Comparison of ENCODE assay signal across 28 mouse cellular contexts in the genomic region with DNA sequence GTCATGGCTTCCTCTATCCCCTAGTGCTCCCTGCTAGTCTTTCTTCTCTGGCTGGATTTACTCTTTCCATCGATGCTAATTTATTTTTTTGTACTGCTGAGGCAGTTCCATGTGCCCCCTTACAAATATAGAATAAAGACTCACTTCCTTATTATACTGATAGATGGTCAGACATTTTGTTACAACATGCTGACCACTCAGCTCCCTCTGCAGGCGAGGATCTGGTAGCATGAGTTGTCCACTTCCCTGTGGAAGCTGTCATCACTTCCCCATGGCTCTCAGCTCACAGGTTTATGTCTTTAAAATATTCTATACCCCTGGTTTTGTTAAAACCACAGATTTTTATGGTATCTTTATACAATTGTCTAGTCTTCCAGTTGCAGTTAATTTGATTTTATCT. TPM values are rescaled to one million over a fixed set of nuclear protein-coding genes. Genes with fewer than 3 reads are reported as not detected.
A peak's percentile ranks its signal among the peaks of the same experiment; 100 is the strongest.
DNase-seq lines count a peak whose midpoint lies in the region; ATAC-seq and TF ChIP-seq lines count a peak whose summit lies in the region.
"Had no signal": no experiment of that assay in that cellular context is flagged by ENCODE, and none has a peak within 500 bp of the region (broad histone marks: within the 10 kb centered on the region; RNA-seq: fewer than 3 reads in every experiment).

No protein-coding gene starts in this region.

- intact Hi-C loops in left cerebral cortex, postnatal 36 days (cut with DNase I): no loop called here
- intact Hi-C loops in heart, postnatal 14 days (cut with DNase I): no loop called here

- WGBS in kidney, adult 2 months: 70% methylated on average over 2 of the region's 2 CpGs
- WGBS in liver, postnatal 0 days (ENCODE audit: insufficient replicate concordance): 54% methylated on average over 2 of the region's 2 CpGs

- TF ChIP-seq CTCF in kidney, adult 2 months (conservative IDR thresholded peaks at IDR 0.05; ENCODE audit: insufficient read depth, insufficient read length, low read depth, low read length): peak; percentile 51
- peak; percentile 60 for TF ChIP-seq CTCF in liver, postnatal 0 days (IDR thresholded peaks at IDR 0.05; ENCODE audit: low read depth)

- TF ChIP-seq EP300 in liver, postnatal 0 days (IDR thresholded peaks at IDR 0.05; ENCODE audit: low read depth): no peak

- H3K9ac ChIP-seq in liver, postnatal 0 days (replicated peaks): no peak overlapping the region
- H3K9ac ChIP-seq: forebrain, postnatal 0 days; hindbrain, embryonic 12.5 days; limb, embryonic 13.5 days; midbrain, embryonic 13.5 days had no signal

- H3K4me2 ChIP-seq in liver, postnatal 0 days (ENCODE audit: low read depth, low read length): no peak overlapping the region
- H3K4me2 ChIP-seq: hindbrain, embryonic 12.5 days; limb, embryonic 13.5 days; midbrain, embryonic 13.5 days had no signal

- DNase-seq in kidney, adult 2 months: peak; percentile 4
- no peak for DNase-seq in kidney, postnatal 4 days
- DNase-seq in 416B (ENCODE audit: low read depth) (peak; percentile 74), NIH3T3 (ENCODE audit: low read depth) (peak; percentile 16)
- peak; percentile 37 for DNase-seq in liver, postnatal 0 days
- no peak for DNase-seq in neural tube, embryonic 10.5 days (ENCODE audit: extremely low spot score, low spot score)
- DNase-seq in left cerebral cortex, postnatal 36 days (ENCODE audit: low spot score in 2 of 2): no peak
- DNase-seq in heart, postnatal 14 days: no peak
- DNase-seq: adrenal gland, adult 2 months; cerebellum, adult 2 months; forebrain, postnatal 0 days; gastrocnemius, adult 2 months; heart, adult 11 months; kidney, postnatal 10 days; retina, postnatal 1 day; thymus, adult 2 months had no signal

- no peak overlapping the region for H3K27ac ChIP-seq in kidney, adult 2 months (ENCODE audit: insufficient read depth, low read depth, low read length)
- H3K27ac ChIP-seq in liver, postnatal 0 days (ENCODE audit: low read depth): no peak overlapping the region
- H3K27ac ChIP-seq: gastrocnemius, adult 2 months; hindbrain, embryonic 12.5 days; limb, embryonic 13.5 days; midbrain, embryonic 13.5 days had no signal

- no peaks in the 10 kb centered on the region; the same call in 1 of the 2 replicates for H3K4me1 ChIP-seq in kidney, adult 2 months (ENCODE audit: control insufficient read depth, insufficient read depth, low read length)
- H3K4me1 ChIP-seq in liver, postnatal 0 days (ENCODE audit: insufficient read depth): peaks cover 5% of the 10 kb centered on the region; the same call in 1 of the 2 replicates
- H3K4me1 ChIP-seq: hindbrain, embryonic 12.5 days; midbrain, embryonic 13.5 days had no signal

- H3K36me3 ChIP-seq in kidney, adult 2 months (ENCODE audit: control insufficient read depth, insufficient read depth, low read length): no peaks in the 10 kb centered on the region
- H3K36me3 ChIP-seq in liver, postnatal 0 days (replicated peaks; ENCODE audit: insufficient read depth, low read length): peaks cover 7% of the 10 kb centered on the region; the same call in 1 of the 2 replicates
- H3K36me3 ChIP-seq: hindbrain, embryonic 12.5 days; limb, embryonic 13.5 days; midbrain, embryonic 13.5 days had no signal

- no peaks in the 10 kb centered on the region for H3K27me3 ChIP-seq in kidney, adult 2 months (replicated peaks; ENCODE audit: control insufficient read depth, insufficient read depth, low read length)
- H3K27me3 ChIP-seq in liver, postnatal 0 days (ENCODE audit: insufficient read depth, low read length): no peaks in the 10 kb centered on the region
- H3K27me3 ChIP-seq: hindbrain, embryonic 12.5 days; limb, embryonic 13.5 days; midbrain, embryonic 13.5 days had no signal

- no peak for TF ChIP-seq POLR2A in kidney, adult 2 months (IDR thresholded peaks at IDR 0.05; ENCODE audit: low read depth, low read length)

- no peak overlapping the region for H3K4me3 ChIP-seq in kidney, adult 2 months (ENCODE audit: insufficient read depth, low read depth, low read length)
- no peak overlapping the region for H3K4me3 ChIP-seq in liver, postnatal 0 days (ENCODE audit: low read depth, low read length)
- H3K4me3 ChIP-seq: gastrocnemius, adult 2 months; hindbrain, embryonic 12.5 days; limb, embryonic 13.5 days; midbrain, embryonic 13.5 days had no signal

- ATAC-seq in liver, postnatal 0 days: no peak
- ATAC-seq: forebrain, postnatal 0 days; midbrain, embryonic 13.5 days had no signal

- H3K9me3 ChIP-seq in liver, postnatal 0 days (ENCODE audit: low read length): no peaks in the 10 kb centered on the region
- H3K9me3 ChIP-seq: hindbrain, embryonic 12.5 days; limb, embryonic 13.5 days; midbrain, embryonic 13.5 days had no signal

RNA-seq across cellular contexts. Expression of a gene that starts 9.4 kb away (rescaled TPM):
- 6.9 and 13.7 TPM in 2 replicates for polyA plus RNA-seq in kidney, adult 2 months (2012; rRNA removed)
- 37.0 and 39.8 TPM in 2 replicates for polyA plus RNA-seq in liver, postnatal 0 days (2015; fragmentation: Nextera tagmentation; extraction: Ambion mirVana)
- not detected for total RNA-seq in left cerebral cortex, postnatal 36 days (2021)
- total RNA-seq in heart, postnatal 14 days (2021): not detected
- total RNA-seq: ES-E14; forebrain, postnatal 0 days; gastrocnemius, adult 2 months; layer of hippocampus, adult 8-10 months; left cerebral cortex, adult 8-10 months had no signal
- polyA plus RNA-seq: C2C12; cerebellum, adult 2 months; cortical plate, adult 2 months; embryonic facial prominence, embryonic 14.5 days; forebrain, postnatal 0 days; heart, postnatal 0 days; hindbrain, embryonic 12.5 days; intestine, embryonic 14.5 days; limb, embryonic 13.5 days; lung, embryonic 16.5 days; midbrain, embryonic 13.5 days had no signal

RNA-seq across cellular contexts. Expression of a gene that starts 23.1 kb away (rescaled TPM):
- 142 and 150 TPM in 2 replicates for polyA plus RNA-seq in kidney, adult 2 months (2012; rRNA removed)
- 4.8 and 6.0 TPM in 2 replicates for polyA plus RNA-seq in liver, postnatal 0 days (2015; fragmentation: Nextera tagmentation; extraction: Ambion mirVana)
- not detected for total RNA-seq in left cerebral cortex, postnatal 36 days (2021)
- not detected for total RNA-seq in heart, postnatal 14 days (2021)
- total RNA-seq: ES-E14; gastrocnemius, adult 2 months; layer of hippocampus, adult 8-10 months had no signal
- polyA plus RNA-seq: adrenal gland, adult 2 months; C2C12; cortical plate, adult 2 months; forebrain, postnatal 0 days; heart, postnatal 0 days; hindbrain, embryonic 12.5 days; lung, embryonic 16.5 days; midbrain, embryonic 13.5 days had no signal

RNA-seq across cellular contexts. Expression of a gene that starts 46.4 kb away (rescaled TPM):
- polyA plus RNA-seq in kidney, adult 2 months (2012; rRNA removed): 0.05 TPM in 1 of 2 replicates, not detected in the other
- not detected in 2 replicates for polyA plus RNA-seq in liver, postnatal 0 days (2015; fragmentation: Nextera tagmentation; extraction: Ambion mirVana)
- total RNA-seq in left cerebral cortex, postnatal 36 days (2021): not detected
- not detected for total RNA-seq in heart, postnatal 14 days (2021)
- total RNA-seq: forebrain, postnatal 0 days; gastrocnemius, adult 2 months; layer of hippocampus, adult 8-10 months; left cerebral cortex, adult 8-10 months had no signal
- polyA plus RNA-seq: adrenal gland, adult 2 months; forebrain, postnatal 0 days; hindbrain, embryonic 12.5 days; limb, embryonic 13.5 days; lung, embryonic 16.5 days; thymus, adult 2 months had no signal

RNA-seq across cellular contexts. Expression of a gene that starts 51.4 kb away (rescaled TPM):
- polyA plus RNA-seq in kidney, adult 2 months (2012; rRNA removed): 284 and 312 TPM in 2 replicates
- polyA plus RNA-seq in liver, postnatal 0 days (2015; fragmentation: Nextera tagmentation; extraction: Ambion mirVana): 1.0 and 1.2 TPM in 2 replicates
- total RNA-seq in left cerebral cortex, postnatal 36 days (2021): not detected
- not detected for total RNA-seq in heart, postnatal 14 days (2021)
- total RNA-seq: ES-E14; forebrain, postnatal 0 days; gastrocnemius, adult 2 months; layer of hippocampus, adult 8-10 months; left cerebral cortex, adult 8-10 months had no signal
- polyA plus RNA-seq: adrenal gland, adult 2 months; C2C12; cerebellum, adult 2 months; cortical plate, adult 2 months; embryonic facial prominence, embryonic 14.5 days; forebrain, postnatal 0 days; heart, postnatal 0 days; hindbrain, embryonic 12.5 days; limb, embryonic 13.5 days; lung, embryonic 16.5 days had no signal

RNA-seq across cellular contexts. Expression of a gene that starts 52.7 kb away (rescaled TPM):
- polyA plus RNA-seq in kidney, adult 2 months (2012; rRNA removed): 0.22 TPM in 1 of 2 replicates, not detected in the other
- polyA plus RNA-seq in liver, postnatal 0 days (2015; fragmentation: Nextera tagmentation; extraction: Ambion mirVana): 2.8 and 4.6 TPM in 2 replicates
- 10 to 100 TPM; 26.1 to 28.4 TPM for total RNA-seq in left cerebral cortex, postnatal 36 days (2021)
- 10 to 100 TPM; 28.9 to 69.7 TPM for total RNA-seq in heart, postnatal 14 days (2021)
- polyA plus RNA-seq: cerebellum, adult 2 months had no signal

Comparison
In these comparisons a context has a peak if more than half of its experiments do, and no peak if none do; other contexts are left out.
1. DNase-seq: peak in kidney, adult 2 months (single experiment), 416B (single experiment), NIH3T3 (single experiment) and liver, postnatal 0 days (single experiment); none in kidney, postnatal 4 days (0 of 2), neural tube, embryonic 10.5 days (single experiment), left cerebral cortex, postnatal 36 days (0 of 2) and heart, postnatal 14 days (0 of 2).